Mouse (Mus musculus): Measurements from ENCODE around the gene Plin3. TPM values are rescaled to one million over a fixed set of nuclear protein-coding genes. Genes with fewer than 3 reads are reported as not detected.

Gene Plin3
- polyA plus RNA-seq, 1 experiment from 2014 or later: 37.5 TPM

GRCm38 (mm10) chr17:56326153-56327147, 33.8 kb upstream of the Plin3 start:
- H3K4me1 ChIP-seq (replicated peaks; ENCODE audit: control insufficient read depth, insufficient read depth, low read length): peaks cover 14% of the 10 kb centered on the region
- H3K4me2 ChIP-seq (ENCODE audit: low read depth, low read length, severe bottlenecking): peak overlapping the region; percentile 80
- peak overlapping the region; percentile 88 for H3K4me3 ChIP-seq (ENCODE audit: low read depth, low read length)
- DNase-seq (ENCODE audit: low spot score): peak; percentile 80
- H3K36me3 ChIP-seq (ENCODE audit: control insufficient read depth, insufficient read depth, low read length): no peaks in the 10 kb centered on the region
- H3K27ac ChIP-seq (ENCODE audit: low read depth, low read length): peak overlapping the region; percentile 89
- H3K27me3 ChIP-seq (ENCODE audit: control insufficient read depth, insufficient read depth, low read length): no peaks in the 10 kb centered on the region
- 2% methylated on average over 67 of the region's 67 CpGs for WGBS
- H3K9me3 ChIP-seq (ENCODE audit: control insufficient read depth, low read length): no peaks in the 10 kb centered on the region
- ATAC-seq (replicated peaks; ENCODE audit: low FRiP score): peak; percentile 56
- H3K9ac ChIP-seq (ENCODE audit: low read length): peak overlapping the region; percentile 92

GRCm38 (mm10) chr17:56325450-56326152, 32.9 kb upstream of the Plin3 start, which contains the start of gene Kdm4b:
Gene Kdm4b (plus strand): TSS chr17:56326062.
- Histone ChIP-seq H3K4me1 (replicated peaks; ENCODE audit: control insufficient read depth, insufficient read depth, low read length) (peaks cover 14% of the 10 kb centered on the region), H3K9me3 (ENCODE audit: control insufficient read depth, low read length) (no peaks in the 10 kb centered on the region), H3K4me3 (ENCODE audit: low read depth, low read length) (peak within 1 kb of the TSS; percentile 88), H3K9ac (ENCODE audit: low read length) (peak within 1 kb of the TSS; percentile 92), H3K4me2 (ENCODE audit: low read depth, low read length, severe bottlenecking) (peak within 1 kb of the TSS; percentile 80), H3K27ac (ENCODE audit: low read depth, low read length) (peak within 1 kb of the TSS; percentile 89), H3K27me3 (ENCODE audit: control insufficient read depth, insufficient read depth, low read length) (no peaks in the 10 kb centered on the region), H3K36me3 (ENCODE audit: control insufficient read depth, insufficient read depth, low read length) (peaks cover 4% of the 10 kb centered on the region)
- under 1% methylated on average over 55 of the region's 57 CpGs for WGBS
- DNase-seq (ENCODE audit: low spot score) (peak; percentile 100), ATAC-seq (replicated peaks; ENCODE audit: low FRiP score) (peak; percentile 100)

GRCm38 (mm10) chr17:56324419-56324818, 31.7 kb upstream of the Plin3 start:
- Histone ChIP-seq H3K4me1 (replicated peaks; ENCODE audit: control insufficient read depth, insufficient read depth, low read length) (peaks cover 14% of the 10 kb centered on the region), H3K9me3 (ENCODE audit: control insufficient read depth, low read length) (no peaks in the 10 kb centered on the region), H3K36me3 (ENCODE audit: control insufficient read depth, insufficient read depth, low read length) (peaks cover 4% of the 10 kb centered on the region), H3K9ac (ENCODE audit: low read length) (no peak overlapping the region), H3K27me3 (ENCODE audit: control insufficient read depth, insufficient read depth, low read length) (no peaks in the 10 kb centered on the region), H3K4me3 (ENCODE audit: low read depth, low read length) (no peak overlapping the region), H3K27ac (ENCODE audit: low read depth, low read length) (no peak overlapping the region), H3K4me2 (ENCODE audit: low read depth, low read length, severe bottlenecking) (no peak overlapping the region)
- WGBS: 75% methylated on average over 3 of the region's 3 CpGs
- DNase-seq (ENCODE audit: low spot score) (no peak), ATAC-seq (replicated peaks; ENCODE audit: low FRiP score) (no peak)

GRCm38 (mm10) chr17:56309191-56309945, 16.7 kb upstream of the Plin3 start:
- no peaks in the 10 kb centered on the region for H3K27me3 ChIP-seq (ENCODE audit: control insufficient read depth, insufficient read depth, low read length)
- no peak for ATAC-seq (replicated peaks; ENCODE audit: low FRiP score)
- no peak for DNase-seq (ENCODE audit: low spot score)
- no peak overlapping the region for H3K27ac ChIP-seq (ENCODE audit: low read depth, low read length)
- no peak overlapping the region for H3K4me2 ChIP-seq (ENCODE audit: low read depth, low read length, severe bottlenecking)
- H3K9ac ChIP-seq (ENCODE audit: low read length): no peak overlapping the region
- 89% methylated on average over 15 of the region's 15 CpGs for WGBS
- H3K36me3 ChIP-seq (ENCODE audit: control insufficient read depth, insufficient read depth, low read length): peaks cover 4% of the 10 kb centered on the region; the same call in 1 of the 2 replicates
- peaks cover 17% of the 10 kb centered on the region for H3K4me1 ChIP-seq (replicated peaks; ENCODE audit: control insufficient read depth, insufficient read depth, low read length)
- H3K4me3 ChIP-seq (ENCODE audit: low read depth, low read length): no peak overlapping the region
- no peaks in the 10 kb centered on the region for H3K9me3 ChIP-seq (ENCODE audit: control insufficient read depth, low read length)

- Histone ChIP-seq H3K4me1 (replicated peaks; ENCODE audit: control insufficient read depth, insufficient read depth, low read length) (peaks cover 17% of the 10 kb centered on the region), H3K9ac (ENCODE audit: low read length) (no peak overlapping the region), H3K27me3 (ENCODE audit: control insufficient read depth, insufficient read depth, low read length) (no peaks in the 10 kb centered on the region), H3K27ac (ENCODE audit: low read depth, low read length) (no peak overlapping the region), H3K4me3 (ENCODE audit: low read depth, low read length) (no peak overlapping the region), H3K9me3 (ENCODE audit: control insufficient read depth, low read length) (no peaks in the 10 kb centered on the region), H3K4me2 (ENCODE audit: low read depth, low read length, severe bottlenecking) (no peak overlapping the region), H3K36me3 (ENCODE audit: control insufficient read depth, insufficient read depth, low read length) (peaks cover 4% of the 10 kb centered on the region; the same call in 1 of the 2 replicates)
- DNase-seq (ENCODE audit: low spot score): no peak
- no peak for ATAC-seq (replicated peaks; ENCODE audit: low FRiP score)
- 91% methylated on average over 6 of the region's 6 CpGs for WGBS
Measured at GRCm38 (mm10) chr17:56308088-56308487, 15.4 kb upstream of the Plin3 start.

- H3K4me2 ChIP-seq (ENCODE audit: low read depth, low read length, severe bottlenecking): peak overlapping the region; percentile 97
- H3K4me1 ChIP-seq (replicated peaks; ENCODE audit: control insufficient read depth, insufficient read depth, low read length): peaks cover 25% of the 10 kb centered on the region
- no peaks in the 10 kb centered on the region for H3K27me3 ChIP-seq (ENCODE audit: control insufficient read depth, insufficient read depth, low read length)
- DNase-seq (ENCODE audit: low spot score) (no peak), ATAC-seq (replicated peaks; ENCODE audit: low FRiP score) (no peak)
- H3K36me3 ChIP-seq (ENCODE audit: control insufficient read depth, insufficient read depth, low read length): peaks cover 4% of the 10 kb centered on the region; the same call in 1 of the 2 replicates
- 69% methylated on average over 8 of the region's 8 CpGs for WGBS
- H3K9me3 ChIP-seq (ENCODE audit: control insufficient read depth, low read length): no peaks in the 10 kb centered on the region
- peak overlapping the region; percentile 92 for H3K9ac ChIP-seq (ENCODE audit: low read length)
- H3K4me3 ChIP-seq (ENCODE audit: low read depth, low read length): peak overlapping the region; percentile 88
- no peak overlapping the region for H3K27ac ChIP-seq (ENCODE audit: low read depth, low read length)
Measured at GRCm38 (mm10) chr17:56305826-56306225, 13.2 kb upstream of the Plin3 start.

- H3K27ac ChIP-seq (ENCODE audit: low read depth, low read length): no peak overlapping the region
- DNase-seq (ENCODE audit: low spot score): no peak
- peak overlapping the region; percentile 97 for H3K4me2 ChIP-seq (ENCODE audit: low read depth, low read length, severe bottlenecking)
- peak overlapping the region; percentile 88 for H3K4me3 ChIP-seq (ENCODE audit: low read depth, low read length)
- H3K27me3 ChIP-seq (ENCODE audit: control insufficient read depth, insufficient read depth, low read length): no peaks in the 10 kb centered on the region
- H3K4me1 ChIP-seq (replicated peaks; ENCODE audit: control insufficient read depth, insufficient read depth, low read length): peaks cover 25% of the 10 kb centered on the region
- no peak for ATAC-seq (replicated peaks; ENCODE audit: low FRiP score)
- H3K9ac ChIP-seq (ENCODE audit: low read length): peak overlapping the region; percentile 92
- 42% methylated on average over 9 of the region's 9 CpGs for WGBS
- H3K36me3 ChIP-seq (ENCODE audit: control insufficient read depth, insufficient read depth, low read length): peaks cover 4% of the 10 kb centered on the region; the same call in 1 of the 2 replicates
- H3K9me3 ChIP-seq (ENCODE audit: control insufficient read depth, low read length): no peaks in the 10 kb centered on the region
Measured at GRCm38 (mm10) chr17:56305156-56305555, 12.5 kb upstream of the Plin3 start.

- no peak overlapping the region for H3K27ac ChIP-seq (ENCODE audit: low read depth, low read length)
- no peaks in the 10 kb centered on the region for H3K27me3 ChIP-seq (ENCODE audit: control insufficient read depth, insufficient read depth, low read length)
- H3K4me2 ChIP-seq (ENCODE audit: low read depth, low read length, severe bottlenecking): peak overlapping the region; percentile 97
- H3K9me3 ChIP-seq (ENCODE audit: control insufficient read depth, low read length): no peaks in the 10 kb centered on the region
- peaks cover 25% of the 10 kb centered on the region for H3K4me1 ChIP-seq (replicated peaks; ENCODE audit: control insufficient read depth, insufficient read depth, low read length)
- ATAC-seq (replicated peaks; ENCODE audit: low FRiP score) (no peak), DNase-seq (ENCODE audit: low spot score) (no peak)
- peaks cover 4% of the 10 kb centered on the region; the same call in 1 of the 2 replicates for H3K36me3 ChIP-seq (ENCODE audit: control insufficient read depth, insufficient read depth, low read length)
- H3K9ac ChIP-seq (ENCODE audit: low read length): peak overlapping the region; percentile 92
- H3K4me3 ChIP-seq (ENCODE audit: low read depth, low read length): peak overlapping the region; percentile 88
- WGBS: 19% methylated on average over 11 of the region's 11 CpGs
Measured at GRCm38 (mm10) chr17:56304718-56305117, 12.0 kb upstream of the Plin3 start.
